ENCODE assay signal across 17 mouse cellular contexts in genomic region chr10:127003334-127003733, GRCm38 (mm10). TPM values are rescaled to one million over a fixed set of nuclear protein-coding genes. Genes with fewer than 3 reads are reported as not detected.
DNase-seq lines count a peak whose midpoint lies in the region.
"Had no signal": no experiment of that assay in that cellular context is flagged by ENCODE, and none has a peak within 500 bp of the region (broad histone marks: within the 10 kb centered on the region; RNA-seq: fewer than 3 reads in every experiment).

No protein-coding gene starts in this region.

- DNase-seq in ovary, adult 18-20 months (ENCODE audit: low spot score): peak; percentile 24
- no peak for DNase-seq in ovary, postnatal 36 days (ENCODE audit: low spot score)
- peak; percentile 90 for DNase-seq in adrenal gland, adult 2 months
- DNase-seq in adrenal gland, postnatal 25 days: peak; percentile 70
- no peak for DNase-seq in heart, adult 8-10 months (ENCODE audit: low spot score)
- DNase-seq in layer of hippocampus, adult 18-20 months (ENCODE audit: low spot score in 2 of 2): no peak
- DNase-seq: B cell, adult 2 months; cerebellum, adult 2 months; cerebellum, postnatal 10 days; embryo, embryonic 11 days; gastrocnemius, adult 2 months; gastrocnemius, postnatal 25 days; heart, postnatal 36 days; kidney, adult 11 months had no signal

RNA-seq across cellular contexts. Expression of gene Avil, which starts 2.8 kb away (rescaled TPM):
- 1 to 10 TPM; 4.0 to 5.3 TPM for total RNA-seq in adrenal gland, adult 2 months (2021)
- polyA plus RNA-seq in adrenal gland, adult 2 months (2012; rRNA removed): 0.19 and 0.21 TPM in 2 replicates
- total RNA-seq in adrenal gland, postnatal 25 days (2021): 3.7 and 3.9 TPM in 2 replicates
- total RNA-seq in heart, adult 8-10 months (2022): under 1 TPM; 0.32 to 0.87 (median 0.42) TPM
- total RNA-seq in layer of hippocampus, adult 18-20 months (2021): under 1 TPM; 0.25 to 0.77 TPM
- total RNA-seq: granulocyte monocyte progenitor cell, adult 5-6 weeks had no signal
- polyA plus RNA-seq: G1E had no signal

RNA-seq across cellular contexts. Expression of gene Ctdsp2, which starts 24.8 kb away (rescaled TPM):
- 100 to 1,000 TPM in 1 of 2 experiments, 10 to 100 TPM in 1; 75.0 to 119 TPM for total RNA-seq in adrenal gland, adult 2 months (2021)
- polyA plus RNA-seq in adrenal gland, adult 2 months (2012; rRNA removed): 98.8 and 100 TPM in 2 replicates
- total RNA-seq in adrenal gland, postnatal 25 days (2021): 125 and 197 TPM in 2 replicates
- total RNA-seq in heart, adult 8-10 months (2022): 100 to 1,000 TPM in 2 of 4 experiments, 10 to 100 TPM in 2; 84.6 to 110 (median 95.0) TPM
- total RNA-seq in layer of hippocampus, adult 18-20 months (2021): 100 to 1,000 TPM; 108 to 115 TPM

RNA-seq across cellular contexts. Expression of gene Tsfm, which starts 27.3 kb away (rescaled TPM):
- total RNA-seq in adrenal gland, adult 2 months (2021): 10 to 100 TPM; 42.2 to 67.9 TPM
- polyA plus RNA-seq in adrenal gland, adult 2 months (2012; rRNA removed): 55.0 and 68.9 TPM in 2 replicates
- 50.6 and 66.8 TPM in 2 replicates for total RNA-seq in adrenal gland, postnatal 25 days (2021)
- total RNA-seq in heart, adult 8-10 months (2022): 10 to 100 TPM; 50.9 to 67.0 (median 55.9) TPM
- 10 to 100 TPM; 28.0 to 29.0 TPM for total RNA-seq in layer of hippocampus, adult 18-20 months (2021)

RNA-seq across cellular contexts. Expression of gene Mettl1, which starts 37.9 kb away (rescaled TPM):
- 10 to 100 TPM; 17.7 to 23.0 TPM for total RNA-seq in adrenal gland, adult 2 months (2021)
- 18.2 and 23.7 TPM in 2 replicates for polyA plus RNA-seq in adrenal gland, adult 2 months (2012; rRNA removed)
- 17.6 and 23.0 TPM in 2 replicates for total RNA-seq in adrenal gland, postnatal 25 days (2021)
- total RNA-seq in heart, adult 8-10 months (2022): 1 to 10 TPM; 7.5 to 9.6 (median 9.2) TPM
- total RNA-seq in layer of hippocampus, adult 18-20 months (2021): 10 to 100 TPM; 11.2 to 12.6 TPM

RNA-seq across cellular contexts. Expression of gene Eef1akmt3, which starts 38.0 kb away (rescaled TPM):
- total RNA-seq in adrenal gland, adult 2 months (2021): under 1 TPM; 0.14 to 0.69 TPM
- polyA plus RNA-seq in adrenal gland, adult 2 months (2012; rRNA removed): 0.18 and 0.23 TPM in 2 replicates
- total RNA-seq in adrenal gland, postnatal 25 days (2021): 0.49 TPM in 1 of 2 replicates, not detected in the other
- not detected for total RNA-seq in heart, adult 8-10 months (2022)
- under 1 TPM; 0.17 to 0.38 TPM for total RNA-seq in layer of hippocampus, adult 18-20 months (2021)
- total RNA-seq: granulocyte monocyte progenitor cell, adult 5-6 weeks; heart, postnatal 36 days had no signal
- polyA plus RNA-seq: erythroblast, embryonic 14.5 days had no signal

Comparison
In these comparisons a context has a peak if more than half of its experiments do, and no peak if none do; other contexts are left out.
1. DNase-seq: peak in ovary, adult 18-20 months (single experiment), adrenal gland, adult 2 months (single experiment) and adrenal gland, postnatal 25 days (single experiment); none in ovary, postnatal 36 days (single experiment), heart, adult 8-10 months (single experiment) and layer of hippocampus, adult 18-20 months (0 of 2).